Mouse (Mus musculus) testis, adult 2 months (tissue): Measurements from ENCODE around the gene Hist1h2bq. TPM values are rescaled to one million over a fixed set of nuclear protein-coding genes. Genes with fewer than 3 reads are reported as not detected.
"Not testable (repeated sequence)": the region's sequence is repeated elsewhere in the genome, so short reads cannot be mapped to it uniquely, and the experiment has no call there.

Experiments used
- H3K27ac ChIP-seq: fragments of 200-500 bp; 2 replicates; pipeline ENCODE4 v1.5.1; 2012; ENCODE audit warnings: low read depth, low read length; ENCODE audit not compliant: control insufficient read depth, insufficient read depth
- H3K27me3 ChIP-seq: fragments of 200-500 bp; 2 replicates; pipeline ENCODE4 v1.6.1; 2012; ENCODE audit warnings: mild to moderate bottlenecking, low read length, moderate library complexity; ENCODE audit not compliant: control insufficient read depth, insufficient read depth
- H3K36me3 ChIP-seq: fragments of 200-500 bp; 2 replicates; pipeline ENCODE4 v1.6.1; 2012; ENCODE audit warnings: mild to moderate bottlenecking, low read length; ENCODE audit not compliant: control insufficient read depth, insufficient read depth
- H3K4me1 ChIP-seq: fragments of 200-500 bp; 2 replicates; pipeline ENCODE4 v1.6.1; 2012; ENCODE audit warnings: low read length; ENCODE audit not compliant: control insufficient read depth, insufficient read depth
- H3K4me3 ChIP-seq: fragments of 200-500 bp; 2 replicates; pipeline ENCODE4 v1.5.1; 2012; ENCODE audit warnings: low read depth, mild to moderate bottlenecking, low read length, moderate library complexity, mixed read lengths; ENCODE audit not compliant: control insufficient read depth
- CTCF ChIP-seq: fragments of 200-500 bp; IDR thresholded peaks from 2 replicates; pipeline ENCODE4 v1.5.1; 2012; ENCODE audit warnings: low read depth, mild to moderate bottlenecking, inconsistent platforms, low read length, moderate library complexity; ENCODE audit not compliant: control insufficient read depth, insufficient read depth, insufficient replicate concordance
- POLR2A ChIP-seq: fragments of 200-500 bp; IDR thresholded peaks from 2 replicates; pipeline ENCODE4 v1.6.1; 2012; ENCODE audit warnings: low read depth, mild to moderate bottlenecking, inconsistent platforms, low read length, moderate library complexity; ENCODE audit not compliant: control insufficient read depth
- polyA plus RNA-seq: library from polyadenylated mRNA; depleted of rRNA; stranded (reverse); fragments of >200 nt; gene quantifications from 2 replicates; pipeline ENCODE4 v1.2.3, GENCODE M21; 2012

The Hist1h2bq gene
- polyA plus RNA-seq, 1 experiment = 32.6 TPM

GRCm38 (mm10) chr13:21795584-21795983 lies 14.4 kb downstream of the Hist1h2bq start:
- TF ChIP-seq POLR2A (no peak), CTCF (no peak)
- H3K27ac ChIP-seq = no peak overlapping the region
- no peaks in the 10 kb centered on the region for H3K27me3 ChIP-seq
- no peaks in the 10 kb centered on the region for H3K36me3 ChIP-seq
- no peak overlapping the region for H3K4me3 ChIP-seq
- peaks cover 2% of the 10 kb centered on the region; the same call in 1 of the 2 replicates for H3K4me1 ChIP-seq

- Histone ChIP-seq H3K27me3 (no peaks in the 10 kb centered on the region), H3K4me3 (peak overlapping the region; percentile 71), H3K4me1 (peaks cover 2% of the 10 kb centered on the region; the same call in 1 of the 2 replicates), H3K27ac (no peak overlapping the region), H3K36me3 (no peaks in the 10 kb centered on the region)
- TF ChIP-seq POLR2A = no peak
- no peak for TF ChIP-seq CTCF
These were observed 19.3 kb downstream of the Hist1h2bq start for GRCm38 (mm10) chr13:21790601-21791283.

- Histone ChIP-seq H3K36me3 (no peaks in the 10 kb centered on the region), H3K27me3 (no peaks in the 10 kb centered on the region), H3K4me3 (peak overlapping the region; percentile 63), H3K4me1 (peaks cover 2% of the 10 kb centered on the region; the same call in 1 of the 2 replicates), H3K27ac (no peak overlapping the region)
- no peak for TF ChIP-seq POLR2A
- TF ChIP-seq CTCF = no peak
These were observed 20.1 kb downstream of the Hist1h2bq start for GRCm38 (mm10) chr13:21789925-21790324.

DNA sequence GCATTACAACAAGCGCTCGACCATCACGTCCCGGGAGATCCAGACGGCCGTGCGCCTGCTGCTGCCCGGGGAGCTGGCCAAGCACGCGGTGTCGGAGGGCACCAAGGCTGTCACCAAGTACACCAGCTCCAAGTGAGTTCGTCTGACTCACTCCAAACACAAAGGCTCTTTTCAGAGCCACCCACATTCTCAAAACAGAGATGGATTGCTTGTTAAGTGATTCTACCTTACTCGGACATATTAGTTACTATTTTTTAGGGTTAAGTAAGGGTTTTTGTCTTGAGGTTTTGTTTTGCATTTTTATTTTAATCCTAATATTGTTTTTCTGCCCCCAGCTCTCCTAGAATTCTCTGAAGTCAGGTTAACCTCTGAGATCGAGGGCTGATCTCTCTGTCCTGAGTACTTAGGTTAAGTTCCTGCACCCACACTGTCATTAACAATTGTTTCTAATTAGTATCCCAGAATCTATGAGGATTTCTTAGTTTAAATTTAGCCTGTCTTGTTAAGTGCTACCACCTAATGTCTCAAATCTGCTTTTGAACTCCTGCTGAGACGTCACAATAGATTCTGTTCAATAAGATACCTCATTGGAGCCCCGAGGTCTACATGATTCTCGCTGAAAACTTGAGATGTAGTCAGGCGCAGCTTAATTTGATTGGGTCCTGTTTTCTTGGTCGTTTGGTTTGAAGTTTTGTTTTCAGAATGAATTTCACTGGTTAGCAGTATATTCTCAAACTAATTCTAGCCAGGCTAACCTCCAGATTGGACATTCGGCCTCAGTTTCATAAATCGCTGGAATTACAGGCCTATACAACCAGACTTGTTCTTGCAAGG lies 22.0 kb downstream of the Hist1h2bq start:
- Histone ChIP-seq H3K36me3 (no peaks in the 10 kb centered on the region), H3K27ac (peak overlapping the region; percentile 58), H3K27me3 (no peaks in the 10 kb centered on the region), H3K4me3 (peak overlapping the region; percentile 67), H3K4me1 (peaks cover 4% of the 10 kb centered on the region)
- no peak for TF ChIP-seq CTCF
- TF ChIP-seq POLR2A = no peak

DNA sequence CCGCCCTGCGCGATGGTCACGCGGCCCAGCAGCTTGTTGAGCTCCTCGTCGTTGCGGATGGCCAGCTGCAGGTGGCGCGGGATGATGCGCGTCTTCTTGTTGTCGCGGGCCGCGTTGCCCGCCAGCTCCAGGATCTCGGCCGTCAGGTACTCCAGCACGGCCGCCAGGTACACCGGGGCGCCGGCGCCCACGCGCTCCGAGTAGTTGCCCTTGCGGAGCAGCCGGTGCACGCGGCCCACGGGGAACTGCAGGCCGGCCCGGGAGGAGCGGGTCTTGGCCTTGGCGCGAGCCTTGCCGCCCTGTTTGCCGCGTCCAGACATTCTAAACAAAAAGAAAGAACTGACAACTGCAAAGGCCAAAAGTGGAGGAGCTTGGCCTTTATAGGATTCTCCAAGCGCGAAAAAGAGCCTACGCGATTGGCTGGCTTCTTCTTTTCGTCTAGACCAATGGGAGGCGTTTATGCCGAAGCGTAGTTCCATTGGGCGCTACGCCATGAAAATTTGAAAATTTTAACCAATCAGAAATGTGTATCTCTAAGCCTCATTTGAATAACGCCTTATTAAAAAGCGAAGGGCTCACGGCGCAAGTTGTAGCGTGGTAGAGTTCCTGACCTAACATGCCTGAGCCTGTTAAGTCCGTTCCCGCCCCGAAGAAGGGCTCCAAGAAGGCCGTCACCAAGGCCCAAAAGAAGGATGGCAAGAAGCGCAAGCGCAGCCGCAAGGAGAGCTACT lies 22.9 kb downstream of the Hist1h2bq start, which contains the start of the genes Hist1h2an and Hist1h2bp:
Gene Hist1h2an (minus strand): TSS at position 320 of the 731 bp plus-strand sequence.
Gene Hist1h2bp (plus strand): TSS at position 563 of the 731 bp plus-strand sequence.
- Histone ChIP-seq H3K4me3 (peak within 1 kb of the TSS; percentile 88), H3K27ac (peak within 1 kb of the TSS; percentile 84)
- H3K4me1 ChIP-seq, H3K27me3 ChIP-seq, H3K36me3 ChIP-seq: not testable (repeated sequence)
- peak; percentile 63; the same call in 1 of the 2 replicates for TF ChIP-seq POLR2A

DNA sequence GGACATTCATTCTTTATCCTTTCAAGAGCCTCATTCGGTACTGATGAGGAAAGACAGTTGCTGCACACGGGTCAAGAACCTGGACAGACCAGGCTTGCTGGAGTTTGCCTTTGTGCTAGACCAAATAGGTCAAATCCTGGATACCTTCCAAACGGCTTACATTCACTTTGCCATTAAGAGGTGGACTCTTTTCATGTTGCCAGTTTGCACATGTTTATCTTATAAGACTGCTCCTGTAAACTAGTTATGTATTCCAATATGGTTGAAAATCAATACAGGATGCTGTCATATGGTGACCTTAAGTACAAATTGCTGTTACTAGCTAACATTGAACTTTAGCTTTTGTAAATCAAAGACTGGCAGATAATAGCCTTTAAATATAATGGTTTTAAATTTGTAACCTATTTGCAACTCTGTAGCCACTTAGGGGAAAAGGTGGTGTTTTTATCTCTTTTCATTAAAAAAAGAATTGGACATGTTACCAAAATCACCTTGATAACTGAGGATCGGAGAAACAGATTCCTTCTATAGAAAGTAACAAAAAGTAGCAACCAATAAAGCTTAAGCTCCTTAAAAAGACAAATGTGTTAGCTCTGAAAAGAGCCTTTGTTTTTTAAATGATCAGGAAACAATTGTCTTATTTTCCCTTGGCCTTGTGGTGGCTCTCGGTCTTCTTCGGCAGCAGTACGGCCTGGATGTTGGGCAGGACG lies 23.7 kb downstream of the Hist1h2bq start:
- Histone ChIP-seq H3K4me1 (peaks cover 7% of the 10 kb centered on the region), H3K27ac (peak overlapping the region; percentile 74), H3K36me3 (no peaks in the 10 kb centered on the region), H3K4me3 (peak overlapping the region; percentile 73), H3K27me3 (no peaks in the 10 kb centered on the region)
- TF ChIP-seq POLR2A (no peak), CTCF (no peak)
